Mouse (Mus musculus) C2C12 (cell line): Measurements from ENCODE around the gene Lrba. TPM values are rescaled to one million over a fixed set of nuclear protein-coding genes. Genes with fewer than 3 reads are reported as not detected.

Source experiments
- H3K27me3 ChIP-seq: one replicate; pipeline ENCODE4 v1.6.1; 2011; ENCODE audit not compliant: control insufficient read depth, insufficient read depth, insufficient read length
- H3K36me3 ChIP-seq: one replicate; pipeline ENCODE4 v1.6.1; 2011; ENCODE audit not compliant: control insufficient read depth, insufficient read depth
- H3K4me3 ChIP-seq: one replicate; pipeline ENCODE4 v1.5.1; 2011; ENCODE audit warnings: mild to moderate bottlenecking, control low read depth; ENCODE audit not compliant: poor library complexity, insufficient read depth, severe bottlenecking
- H3K79me2 ChIP-seq: one replicate; pipeline ENCODE4 v1.6.1; 2011; ENCODE audit not compliant: control insufficient read depth, insufficient read depth
- H3K79me3 ChIP-seq: one replicate; pipeline ENCODE4 v1.6.1; 2011; ENCODE audit warnings: low read depth, control low read depth
- H3ac ChIP-seq: one replicate; pipeline ENCODE3; 2011; ENCODE audit warnings: low read depth; ENCODE audit not compliant: control insufficient read depth, insufficient read length
- CEBPB ChIP-seq: IDR thresholded peaks from one replicate; pipeline ENCODE4 v1.6.1; 2011; ENCODE audit warnings: low read depth, mild to moderate bottlenecking, control low read depth, moderate library complexity
- CTCF ChIP-seq: IDR thresholded peaks from one replicate; pipeline ENCODE4 v1.5.1; 2011; ENCODE audit not compliant: control insufficient read depth, insufficient read depth, insufficient read length
- FOSL1 ChIP-seq: IDR thresholded peaks from one replicate; pipeline ENCODE4 v1.8.0; 2011; ENCODE audit warnings: mild to moderate bottlenecking, low read length; ENCODE audit not compliant: poor library complexity, insufficient read depth, severe bottlenecking
- MAX ChIP-seq: IDR thresholded peaks from one replicate; pipeline ENCODE4 v1.6.1; 2011; ENCODE audit warnings: mild to moderate bottlenecking, control low read depth
- MYOD1 ChIP-seq: IDR thresholded peaks from one replicate; pipeline ENCODE4 v1.6.1; 2011; ENCODE audit warnings: low read depth; ENCODE audit not compliant: control insufficient read depth, insufficient read length
- MYOG ChIP-seq: IDR thresholded peaks from one replicate; pipeline ENCODE4 v1.6.1; 2011; ENCODE audit not compliant: control insufficient read depth, insufficient read length; ENCODE audit errors: extremely low read depth
- USF1 ChIP-seq: IDR thresholded peaks from one replicate; pipeline ENCODE4 v1.6.1; 2011; ENCODE audit warnings: low read depth, mild to moderate bottlenecking, control low read depth, moderate library complexity
- polyA plus RNA-seq: library from polyadenylated mRNA; unstranded; fragments of >200 nt; fragmentation: generic; extraction: Trizol; gene quantifications from one replicate; pipeline ENCODE4 v1.2.1, GENCODE M21; 2012; ENCODE audit warnings: missing spikeins

Gene Lrba
- polyA plus RNA-seq, 1 experiment, result 2.6 TPM

GRCm38 (mm10) chr3:86796716-86797115, 572.2 kb downstream of the Lrba start:
- Histone ChIP-seq H3K27me3 (no peaks in the 10 kb centered on the region), H3K79me2 (no peaks in the 10 kb centered on the region), H3ac (no peak overlapping the region), H3K4me3 (no peak overlapping the region), H3K36me3 (no peaks in the 10 kb centered on the region), H3K79me3 (no peaks in the 10 kb centered on the region)
- TF ChIP-seq MAX (no peak), MYOD1 (no peak), FOSL1 (no peak), MYOG (no peak), USF1 (no peak), CEBPB (no peak), CTCF (no peak)

- H3K79me2 ChIP-seq, result no peaks in the 10 kb centered on the region
Measured at GRCm38 (mm10) chr3:86797871-86798460, 573.5 kb downstream of the Lrba start.

GRCm38 (mm10) chr3:86799041-86799440, 574.6 kb downstream of the Lrba start:
- H3K36me3 ChIP-seq, result no peaks in the 10 kb centered on the region
- no peak overlapping the region for H3K4me3 ChIP-seq
- no peaks in the 10 kb centered on the region for H3K27me3 ChIP-seq
- H3K79me2 ChIP-seq, result no peaks in the 10 kb centered on the region
- no peak overlapping the region for H3ac ChIP-seq
- TF ChIP-seq CEBPB (no peak), MAX (no peak), MYOG (no peak), FOSL1 (no peak), USF1 (no peak), MYOD1 (no peak), CTCF (no peak)
- no peaks in the 10 kb centered on the region for H3K79me3 ChIP-seq

More at GRCm38 (mm10) chr3:86797871-86798460, 573.5 kb downstream of the Lrba start:
- Histone ChIP-seq H3K27me3 (no peaks in the 10 kb centered on the region), H3ac (no peak overlapping the region), H3K79me3 (no peaks in the 10 kb centered on the region), H3K4me3 (no peak overlapping the region), H3K36me3 (no peaks in the 10 kb centered on the region)
- TF ChIP-seq MAX (no peak), CEBPB (no peak), MYOG (no peak), FOSL1 (no peak), MYOD1 (no peak), USF1 (no peak), CTCF (no peak)

- H3K36me3 ChIP-seq, result no peaks in the 10 kb centered on the region
- H3K79me2 ChIP-seq, result no peaks in the 10 kb centered on the region
- H3ac ChIP-seq, result no peak overlapping the region
- H3K79me3 ChIP-seq, result no peaks in the 10 kb centered on the region
- TF ChIP-seq MAX (no peak), FOSL1 (no peak), MYOG (no peak), MYOD1 (no peak), CTCF (no peak), USF1 (no peak), CEBPB (no peak)
- H3K27me3 ChIP-seq, result no peaks in the 10 kb centered on the region
- no peak overlapping the region for H3K4me3 ChIP-seq
Measured at GRCm38 (mm10) chr3:86800841-86801240, 576.4 kb downstream of the Lrba start.

- Histone ChIP-seq H3K4me3 (no peak overlapping the region), H3K27me3 (no peaks in the 10 kb centered on the region), H3K36me3 (no peaks in the 10 kb centered on the region), H3K79me3 (no peaks in the 10 kb centered on the region), H3ac (no peak overlapping the region), H3K79me2 (no peaks in the 10 kb centered on the region)
- TF ChIP-seq CTCF, result no peak
Measured at GRCm38 (mm10) chr3:86802825-86803224, 578.3 kb downstream of the Lrba start.

GRCm38 (mm10) chr3:86804265-86804664, 579.8 kb downstream of the Lrba start:
- Histone ChIP-seq H3K36me3 (no peaks in the 10 kb centered on the region), H3K79me2 (no peaks in the 10 kb centered on the region), H3ac (no peak overlapping the region), H3K79me3 (no peaks in the 10 kb centered on the region), H3K4me3 (no peak overlapping the region), H3K27me3 (no peaks in the 10 kb centered on the region)
- TF ChIP-seq MYOD1, result no peak
- TF ChIP-seq MYOG, result no peak
- no peak for TF ChIP-seq CTCF
- TF ChIP-seq FOSL1, result no peak
- no peak for TF ChIP-seq MAX
- TF ChIP-seq CEBPB, result no peak
- TF ChIP-seq USF1, result no peak
